Mouse (Mus musculus) liver, embryonic 11.5 days (tissue): ENCODE data around the gene Gm5105. TPM values are rescaled to one million over a fixed set of nuclear protein-coding genes. Genes with fewer than 3 reads are reported as not detected.

ENCODE experiments used
- ATAC-seq: fragments of 200-750 bp; cut with Nextera tagmentation; replicated peaks from 2 replicates; pipeline ENCODE4 v1.8.0; 2017; ENCODE audit warnings: moderate number of reproducible peaks, mild to moderate bottlenecking, moderate TSS enrichment, moderate library complexity; ENCODE audit not compliant: low FRiP score
- DNase-seq: peaks from one replicate; pipeline ENCODE4 v3.0.0-alpha.2; 2017; ENCODE audit warnings: low spot score
- H3K27ac ChIP-seq: fragments of 300-500 bp; sonication (generic); 2 replicates; pipeline ENCODE4 v1.5.1; 2014; ENCODE audit warnings: mild to moderate bottlenecking, low read depth, low read length, control low read depth
- H3K27me3 ChIP-seq: fragments of 300-500 bp; sonication (generic); replicated peaks from 2 replicates; pipeline ENCODE4 v1.6.1; 2014; ENCODE audit warnings: low read length, mixed read lengths; ENCODE audit not compliant: control insufficient read depth, insufficient read depth
- H3K36me3 ChIP-seq: fragments of 300-500 bp; sonication (generic); 2 replicates; pipeline ENCODE4 v1.6.1; 2014; ENCODE audit warnings: mild to moderate bottlenecking, low read length, moderate library complexity, mixed read lengths; ENCODE audit not compliant: control insufficient read depth, insufficient read depth
- H3K4me1 ChIP-seq: fragments of 300-500 bp; sonication (generic); replicated peaks from 2 replicates; pipeline ENCODE4 v1.6.1; 2014; ENCODE audit warnings: low read length, mixed read lengths; ENCODE audit not compliant: control insufficient read depth, insufficient read depth
- H3K4me2 ChIP-seq: fragments of 300-500 bp; sonication (generic); 2 replicates; pipeline ENCODE4 v1.6.1; 2014; ENCODE audit warnings: mild to moderate bottlenecking, control low read depth, moderate library complexity
- H3K4me3 ChIP-seq: fragments of 300-500 bp; sonication (generic); 2 replicates; pipeline ENCODE4 v1.5.1; 2014; ENCODE audit warnings: low read depth, low read length, control low read depth
- H3K9ac ChIP-seq: fragments of 300-500 bp; sonication (generic); 2 replicates; pipeline ENCODE4 v1.6.1; 2014; ENCODE audit warnings: low read depth, low read length, control low read depth
- H3K9me3 ChIP-seq: fragments of 300-500 bp; sonication (generic); 2 replicates; pipeline ENCODE4 v1.6.1; 2016; ENCODE audit warnings: low read length, inconsistent platforms, mixed read lengths; ENCODE audit not compliant: control insufficient read depth
- WGBS: fragments of 180-500 bp; shearing (Covaris S2); extraction: QIAGEN DNeasy Blood & Tissue Kit; methylation state at CpG from one replicate; pipeline ENCODE4 v1.1.7; 2014; 5-methylcytosine and 5-hydroxymethylcytosine counted together
- polyA plus RNA-seq: library from polyadenylated mRNA; unstranded; fragments of >200 nt; fragmentation: Nextera tagmentation; extraction: Ambion mirVana; gene quantifications from 2 replicates; pipeline ENCODE4 v1.2.1, GENCODE M21; 2014

The Gm5105 gene
- polyA plus RNA-seq, 1 experiment from 2014 or later = not detected

GRCm38 (mm10) chr3:138074214-138074613 is 7.0 kb upstream of the Gm5105 start:
- 75% methylated on average over 1 of the region's 1 CpGs for WGBS
- Histone ChIP-seq H3K9me3 (no peaks in the 10 kb centered on the region), H3K4me3 (no peak overlapping the region), H3K36me3 (no peaks in the 10 kb centered on the region), H3K27me3 (no peaks in the 10 kb centered on the region), H3K4me2 (no peak overlapping the region), H3K27ac (no peak overlapping the region), H3K9ac (no peak overlapping the region), H3K4me1 (no peaks in the 10 kb centered on the region)
- no peak for DNase-seq
- ATAC-seq = no peak

GRCm38 (mm10) chr3:138071476-138072073 is 4.4 kb upstream of the Gm5105 start:
- Histone ChIP-seq H3K4me2 (no peak overlapping the region), H3K9ac (no peak overlapping the region), H3K9me3 (no peaks in the 10 kb centered on the region), H3K27ac (no peak overlapping the region), H3K36me3 (no peaks in the 10 kb centered on the region), H3K4me1 (no peaks in the 10 kb centered on the region), H3K4me3 (no peak overlapping the region), H3K27me3 (no peaks in the 10 kb centered on the region)
- ATAC-seq (no peak), DNase-seq (no peak)
- 77% methylated on average over 10 of the region's 10 CpGs for WGBS

- DNase-seq (no peak), ATAC-seq (no peak)
- Histone ChIP-seq H3K4me3 (no peak overlapping the region), H3K36me3 (no peaks in the 10 kb centered on the region), H3K9me3 (no peaks in the 10 kb centered on the region), H3K27me3 (no peaks in the 10 kb centered on the region), H3K4me1 (no peaks in the 10 kb centered on the region), H3K4me2 (no peak overlapping the region), H3K9ac (no peak overlapping the region), H3K27ac (no peak overlapping the region)
- WGBS = 33% methylated on average over 1 of the region's 1 CpGs
These were observed 3.8 kb upstream of the Gm5105 start for GRCm38 (mm10) chr3:138071004-138071403.

DNA sequence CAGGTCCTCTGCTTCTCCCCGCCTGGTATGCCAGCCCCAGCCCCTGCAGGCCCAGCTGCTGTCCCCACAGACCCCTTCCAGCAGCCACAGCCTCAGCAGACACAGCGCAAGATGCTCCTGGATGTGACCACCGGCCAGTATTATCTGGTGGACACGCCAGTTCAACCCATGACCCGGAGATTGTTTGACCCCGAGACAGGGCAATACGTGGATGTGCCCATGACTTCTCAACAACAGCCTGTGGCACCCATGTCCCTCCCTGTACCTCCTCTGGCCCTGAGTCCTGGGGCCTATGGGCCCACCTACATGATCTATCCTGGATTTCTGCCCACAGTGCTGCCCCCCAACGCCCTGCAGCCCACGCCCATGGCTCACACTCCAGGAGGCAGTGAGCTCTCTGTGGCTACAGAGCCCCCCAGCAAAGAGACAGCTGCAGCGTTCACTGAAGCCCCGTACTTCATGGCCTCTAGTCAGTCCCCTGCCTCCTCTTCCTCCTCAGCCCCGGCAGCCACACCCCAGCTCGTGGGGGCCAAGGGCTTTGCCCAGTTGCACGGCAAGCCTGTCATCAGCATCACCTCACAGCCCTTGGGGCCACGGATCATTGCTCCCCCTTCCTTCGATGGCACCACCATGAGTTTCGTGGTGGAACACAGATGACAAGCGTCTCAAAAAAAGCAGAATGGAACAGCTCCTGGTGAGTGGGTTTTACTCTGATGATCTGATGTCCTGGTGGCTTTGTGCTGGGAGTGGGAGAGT is 2.7 kb upstream of the Gm5105 start:
- Histone ChIP-seq H3K4me1 (no peaks in the 10 kb centered on the region), H3K36me3 (no peaks in the 10 kb centered on the region), H3K4me2 (no peak overlapping the region), H3K27me3 (no peaks in the 10 kb centered on the region), H3K9ac (no peak overlapping the region), H3K27ac (no peak overlapping the region), H3K4me3 (no peak overlapping the region), H3K9me3 (no peaks in the 10 kb centered on the region)
- WGBS = 78% methylated on average over 18 of the region's 18 CpGs
- no peak for ATAC-seq
- DNase-seq = no peak

- no peak overlapping the region for H3K4me3 ChIP-seq
- DNase-seq (no peak), ATAC-seq (no peak)
- no peak overlapping the region for H3K27ac ChIP-seq
- no peaks in the 10 kb centered on the region for H3K9me3 ChIP-seq
- H3K36me3 ChIP-seq = no peaks in the 10 kb centered on the region
- no peaks in the 10 kb centered on the region for H3K4me1 ChIP-seq
- H3K27me3 ChIP-seq = no peaks in the 10 kb centered on the region
- H3K4me2 ChIP-seq = no peak overlapping the region
- 85% methylated on average over 12 of the region's 12 CpGs for WGBS
- no peak overlapping the region for H3K9ac ChIP-seq
These were observed 915 bp upstream of the Gm5105 start for GRCm38 (mm10) chr3:138068103-138068502.

DNA sequence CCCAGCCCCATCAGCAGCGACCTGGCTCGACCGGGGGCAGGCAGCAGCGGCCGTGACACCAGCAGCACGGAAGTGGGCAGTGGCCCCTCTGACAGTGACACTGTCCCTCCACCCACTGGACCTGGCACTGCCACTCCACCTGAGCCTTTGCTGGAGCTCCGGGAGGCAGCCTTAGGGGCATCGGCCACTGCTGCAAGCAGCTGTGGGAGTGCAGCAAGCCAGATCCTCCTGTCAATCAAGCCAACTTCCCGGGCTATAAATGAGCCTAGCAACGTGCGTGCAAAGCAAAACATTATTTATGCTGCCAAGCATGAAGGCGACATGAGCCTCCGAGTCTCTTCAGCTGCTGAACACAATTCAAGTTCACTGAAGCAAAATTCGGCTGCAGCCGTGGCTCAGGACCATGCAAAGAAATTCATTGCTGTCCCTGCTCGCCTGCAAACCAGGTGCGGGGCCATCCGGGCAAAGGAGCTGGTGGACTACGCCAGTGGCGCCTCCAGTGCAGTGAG is 786 bp downstream of the Gm5105 start:
- WGBS = 86% methylated on average over 20 of the region's 20 CpGs
- Histone ChIP-seq H3K36me3 (no peaks in the 10 kb centered on the region), H3K9me3 (no peaks in the 10 kb centered on the region), H3K4me3 (no peak overlapping the region), H3K9ac (no peak overlapping the region), H3K27me3 (no peaks in the 10 kb centered on the region), H3K4me2 (no peak overlapping the region), H3K4me1 (no peaks in the 10 kb centered on the region; the same call in 1 of the 2 replicates), H3K27ac (no peak overlapping the region)
- DNase-seq (no peak), ATAC-seq (no peak)

DNA sequence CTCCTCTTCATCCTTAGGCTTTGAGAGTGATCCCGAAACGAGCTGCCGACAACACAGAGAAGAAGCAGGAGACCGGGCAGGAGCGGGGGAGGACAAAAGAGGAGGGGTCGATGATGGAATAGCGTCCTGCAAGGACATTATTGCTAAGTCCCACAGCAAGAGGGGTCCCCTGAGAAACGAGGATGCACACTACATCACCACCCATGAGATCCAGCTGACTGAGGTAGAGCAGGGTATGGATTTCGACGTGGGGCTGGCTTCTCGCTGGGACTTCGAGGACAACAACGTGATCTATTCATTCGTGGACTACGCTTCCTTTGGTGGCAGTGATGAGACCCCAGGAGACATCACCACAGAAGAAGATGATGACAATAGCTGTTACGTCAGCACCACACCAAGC is 1.3 kb downstream of the Gm5105 start:
- ATAC-seq (no peak), DNase-seq (no peak)
- H3K27me3 ChIP-seq = no peaks in the 10 kb centered on the region
- no peak overlapping the region for H3K4me3 ChIP-seq
- H3K4me1 ChIP-seq = no peaks in the 10 kb centered on the region; the same call in 1 of the 2 replicates
- H3K9me3 ChIP-seq = no peaks in the 10 kb centered on the region
- WGBS = 84% methylated on average over 16 of the region's 16 CpGs
- no peak overlapping the region for H3K9ac ChIP-seq
- H3K36me3 ChIP-seq = no peaks in the 10 kb centered on the region
- no peak overlapping the region for H3K4me2 ChIP-seq
- no peak overlapping the region for H3K27ac ChIP-seq

DNA sequence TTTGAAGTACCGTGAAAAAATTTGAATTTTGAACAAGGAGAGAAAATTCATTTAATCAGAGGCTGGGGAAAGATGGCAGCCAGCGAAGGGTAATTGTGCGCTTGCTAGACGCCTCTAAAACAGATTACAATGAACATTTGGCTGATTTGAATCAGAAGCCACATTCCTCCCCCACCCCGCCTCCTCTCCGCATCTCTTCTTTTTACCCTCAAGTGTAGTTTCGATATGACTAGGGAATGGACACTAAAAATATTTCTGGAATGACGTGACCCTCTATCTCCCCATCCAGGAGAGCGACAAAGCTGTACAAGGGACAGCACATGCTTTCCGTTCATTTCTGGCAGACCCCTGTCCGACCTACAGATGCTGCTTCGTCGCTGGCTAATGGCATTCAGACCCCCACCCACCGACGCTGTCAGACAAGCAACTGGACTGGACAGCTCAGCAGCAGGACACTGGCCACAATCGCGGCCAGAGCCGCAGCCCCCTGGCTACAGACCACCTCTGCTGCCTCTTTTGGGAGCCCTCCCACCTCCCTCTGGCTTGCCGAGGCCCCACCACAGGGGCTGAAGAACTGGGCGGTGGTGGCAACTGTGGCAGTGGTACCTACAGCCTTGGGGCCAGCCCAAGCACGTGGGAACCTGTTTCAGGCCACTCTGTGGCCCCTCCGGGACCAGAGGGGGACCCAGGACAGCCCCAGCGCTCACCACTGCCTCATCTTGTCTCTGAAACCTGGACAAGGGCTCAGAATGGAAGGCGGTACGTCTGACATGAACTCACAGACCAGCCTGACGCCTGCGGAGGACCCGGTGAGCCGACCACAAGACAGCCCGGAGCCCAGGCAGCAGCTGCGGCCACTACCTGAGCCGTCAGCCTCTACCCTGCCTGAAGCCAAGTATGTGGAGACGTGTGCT is 2.2 kb downstream of the Gm5105 start, which contains the start of gene 1110002E22Rik:
Gene 1110002E22Rik, plus strand, starts transcription at position 321 of the 914 bp plus-strand sequence.
- Histone ChIP-seq H3K4me1 (no peaks in the 10 kb centered on the region; the same call in 1 of the 2 replicates), H3K9me3 (no peaks in the 10 kb centered on the region), H3K4me2 (no peak within 1 kb of the TSS), H3K36me3 (no peaks in the 10 kb centered on the region), H3K9ac (no peak within 1 kb of the TSS), H3K4me3 (no peak within 1 kb of the TSS), H3K27me3 (no peaks in the 10 kb centered on the region), H3K27ac (no peak within 1 kb of the TSS)
- ATAC-seq (no peak), DNase-seq (no peak)
- WGBS = 79% methylated on average over 33 of the region's 33 CpGs
